Mouse (Mus musculus) A20 (cell line): Measurements from ENCODE around the gene Fhl5.
"Not testable (repeated sequence)": the region's sequence is repeated elsewhere in the genome, so short reads cannot be mapped to it uniquely, and the experiment has no call there.

Experiments used
- DNase-seq: peaks from one replicate; pipeline ENCODE4 v3.0.0-alpha.2; 2011; ENCODE audit warnings: low read depth, low spot score

The Fhl5 gene

DNA sequence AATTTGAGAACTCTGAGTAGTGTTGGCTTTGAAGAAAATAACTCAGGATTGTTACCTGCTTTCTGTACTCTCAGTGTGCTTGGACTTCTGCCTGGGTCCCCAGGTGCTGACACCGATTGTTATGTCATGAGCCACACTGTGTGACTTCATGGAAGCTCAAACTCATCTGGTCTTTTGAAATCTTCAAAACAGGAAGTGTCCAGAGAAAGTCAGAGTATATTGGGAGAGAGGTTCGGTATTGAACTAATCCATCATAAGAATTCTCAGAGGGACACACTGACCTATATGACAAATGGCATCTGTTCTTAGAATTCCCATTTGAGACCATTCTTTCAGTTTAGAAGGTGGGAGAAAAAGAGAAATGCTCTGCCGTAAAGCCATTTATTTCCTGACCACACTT is at the start of gene Fhl5:
TSS of gene Fhl5 (minus strand) at position 101 of the 400 bp plus-strand sequence.
- DNase-seq, result no peak

DNA sequence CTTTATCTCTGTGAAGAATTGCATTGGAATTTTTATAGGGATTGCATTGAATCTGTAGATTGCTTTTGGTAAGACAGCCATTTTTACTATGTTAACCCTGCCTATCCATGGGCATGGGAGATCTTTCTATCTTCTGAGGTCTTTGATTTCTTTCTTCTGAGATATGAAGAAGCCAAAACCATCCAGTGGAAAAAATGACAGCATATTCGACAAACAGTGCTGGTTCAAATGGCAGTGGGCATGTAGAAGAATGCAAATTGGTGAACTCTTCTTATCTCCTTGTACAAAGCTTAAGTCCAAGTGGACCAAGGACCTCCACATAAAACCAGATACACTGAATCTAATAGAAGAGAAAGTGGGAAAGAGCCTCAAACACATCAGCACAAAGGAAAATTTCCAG is 42.3 kb upstream of the Fhl5 start:
- DNase-seq, result not testable (repeated sequence)

- DNase-seq, result peak; percentile 96
Measured at GRCm38 (mm10) chr4:25281671-25282038, 39.0 kb upstream of the Fhl5 start, which contains the start of gene Ufl1. Ufl1 (minus strand) TSS chr4:25281821.

GRCm38 (mm10) chr4:25280938-25281670 is 38.4 kb upstream of the Fhl5 start:
- DNase-seq, result no peak

GRCm38 (mm10) chr4:25272861-25273627 is 30.4 kb upstream of the Fhl5 start:
- peak; percentile 80 for DNase-seq

DNA sequence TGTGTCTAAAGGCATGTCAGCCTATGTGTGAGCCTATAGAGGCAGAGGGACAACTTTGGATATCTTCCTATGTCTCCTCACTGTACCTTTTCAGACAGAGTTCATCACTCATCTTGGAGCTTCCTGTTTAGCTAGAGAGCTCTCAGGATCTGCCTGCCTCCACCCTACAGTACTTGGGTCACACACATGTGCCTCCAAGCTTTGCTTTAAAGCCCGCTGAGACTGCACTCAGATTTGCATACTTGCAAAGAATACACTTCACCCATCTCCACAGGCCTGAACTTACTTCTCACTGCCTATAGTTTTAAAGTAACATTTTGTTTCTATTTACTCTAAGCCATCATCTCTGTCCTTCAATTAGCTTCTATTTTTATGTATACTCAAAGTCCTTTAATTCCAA is 29.2 kb upstream of the Fhl5 start:
- DNase-seq, result peak; percentile 51

- DNase-seq, result no peak
Measured at GRCm38 (mm10) chr4:25267144-25267543, 24.5 kb upstream of the Fhl5 start.

- DNase-seq, result no peak
Measured at GRCm38 (mm10) chr4:25257822-25258398, 15.2 kb upstream of the Fhl5 start.

GRCm38 (mm10) chr4:25235663-25236062 is 7.0 kb downstream of the Fhl5 start:
- not testable (repeated sequence) for DNase-seq

DNA sequence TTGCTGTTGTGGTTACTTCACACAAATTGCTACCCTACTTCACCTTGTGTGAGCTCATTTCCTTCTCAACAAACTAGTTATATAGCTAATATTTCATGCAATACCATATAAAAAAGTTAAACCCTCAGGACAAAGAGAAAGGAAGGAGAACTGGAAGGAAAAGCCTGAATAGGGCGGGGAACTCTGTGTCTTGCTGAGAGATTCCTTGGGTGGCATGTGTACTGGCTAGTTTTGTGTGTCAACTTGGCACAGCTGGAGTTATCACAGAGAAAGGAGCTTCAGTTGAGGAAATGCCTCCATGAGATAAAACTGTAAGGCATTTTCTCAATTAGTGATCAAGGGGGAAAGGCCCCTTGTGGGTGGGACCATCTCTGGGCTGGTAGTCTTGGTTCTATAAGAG is 8.9 kb downstream of the Fhl5 start:
- not testable (repeated sequence) for DNase-seq

- no peak for DNase-seq
Measured at GRCm38 (mm10) chr4:25232546-25232945, 10.1 kb downstream of the Fhl5 start.

DNA sequence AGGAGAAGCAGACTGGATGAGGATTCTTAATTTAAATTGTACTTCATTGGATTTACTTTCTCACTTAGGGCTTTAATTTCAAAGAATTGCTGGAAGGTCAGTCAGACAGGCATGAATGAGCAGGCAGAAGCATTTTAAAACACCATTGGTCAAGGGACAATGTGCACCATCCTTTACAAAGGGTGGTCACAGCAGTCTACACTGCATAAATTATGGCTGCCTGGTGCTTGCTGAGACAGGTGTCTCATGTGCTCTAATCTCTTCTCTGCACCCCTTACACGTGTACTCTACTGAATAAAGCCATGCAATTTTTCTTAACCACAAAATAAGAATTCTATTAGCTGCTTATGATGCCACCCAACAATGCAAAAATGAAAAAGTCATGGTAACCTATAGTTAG is 15.1 kb downstream of the Fhl5 start:
- no peak for DNase-seq

GRCm38 (mm10) chr4:25221927-25222326 is 20.7 kb downstream of the Fhl5 start:
- DNase-seq, result no peak

GRCm38 (mm10) chr4:25213451-25213850 is 29.2 kb downstream of the Fhl5 start:
- no peak for DNase-seq

GRCm38 (mm10) chr4:25206166-25206565 is 36.5 kb downstream of the Fhl5 start:
- DNase-seq, result no peak

DNA sequence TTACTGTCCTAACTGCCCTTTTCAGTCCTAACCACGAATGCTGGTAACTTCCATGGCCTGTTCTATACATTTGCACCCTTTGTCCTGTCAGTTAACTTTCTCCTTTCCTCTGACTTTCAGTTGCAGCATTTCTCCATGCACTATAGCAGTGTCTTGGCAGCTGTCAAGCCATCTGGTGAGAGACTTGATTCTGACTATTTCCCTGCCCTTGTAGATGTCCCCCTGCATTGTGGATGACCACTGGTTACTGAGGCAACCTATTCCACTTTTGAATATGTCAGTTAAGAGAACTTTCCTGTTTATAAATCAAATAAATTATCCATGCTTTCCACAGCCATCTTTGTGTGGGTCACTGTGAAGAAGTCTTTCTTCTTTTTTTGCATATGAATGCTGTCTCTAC is 45.4 kb downstream of the Fhl5 start:
- DNase-seq, result no peak

DNA sequence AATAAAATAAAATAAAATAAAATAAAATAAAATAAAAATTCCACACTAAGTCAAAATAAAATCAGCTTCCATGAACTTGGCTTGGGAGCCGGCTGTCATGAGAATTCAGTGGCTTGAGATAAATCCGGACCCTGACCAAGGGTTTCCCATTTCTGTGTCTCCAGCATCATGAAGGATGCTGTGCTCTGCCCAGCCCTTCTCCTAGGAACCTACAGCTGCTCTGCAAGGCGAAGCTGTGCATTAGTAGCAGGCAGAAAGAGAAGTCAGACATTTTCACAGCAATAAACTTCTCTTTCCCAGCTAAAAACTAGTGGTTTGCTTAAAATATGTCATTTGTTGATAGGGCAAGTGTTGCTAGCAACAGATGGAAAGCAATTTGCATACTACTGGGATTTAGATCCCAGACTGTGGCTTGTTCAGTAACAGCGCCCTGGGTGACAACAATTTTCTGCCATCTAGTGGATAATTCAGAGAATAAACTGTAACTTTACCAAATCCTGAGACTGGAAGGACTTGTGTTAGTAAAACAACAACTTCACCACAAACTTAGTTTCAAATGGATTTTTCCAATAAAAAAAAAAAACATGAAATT is 63.0 kb downstream of the Fhl5 start:
- DNase-seq, result peak; percentile 33
